Mouse (Mus musculus): ENCODE measurements around the gene Acvr2b. TPM values are rescaled to one million over a fixed set of nuclear protein-coding genes. Genes with fewer than 3 reads are reported as not detected.
"Not testable (repeated sequence)": the region's sequence is repeated elsewhere in the genome, so short reads cannot be mapped to it uniquely, and the experiment has no call there.

The Acvr2b gene
- polyA plus RNA-seq, 1 experiment from 2014 or later: 18.1 TPM

GRCm38 (mm10) chr9:119370770-119371169 lies 31.1 kb upstream of the Acvr2b start:
- not testable (repeated sequence) for DNase-seq (ENCODE audit: low spot score); H3K36me3 ChIP-seq (ENCODE audit: control insufficient read depth, insufficient read depth, low read length)

GRCm38 (mm10) chr9:119371251-119371650 lies 30.7 kb upstream of the Acvr2b start:
- Histone ChIP-seq H3K4me3 (ENCODE audit: low read depth, low read length) (no peak overlapping the region), H3K4me2 (ENCODE audit: low read depth, low read length) (no peak overlapping the region), H3K27ac (replicated peaks; ENCODE audit: low read depth, low read length) (no peak overlapping the region), H3K36me3 (ENCODE audit: control insufficient read depth, insufficient read depth, low read length) (no peaks in the 10 kb centered on the region), H3K4me1 (ENCODE audit: control insufficient read depth, insufficient read depth, low read length) (no peaks in the 10 kb centered on the region), H3K9me3 (ENCODE audit: control insufficient read depth, low read length) (no peaks in the 10 kb centered on the region), H3K9ac (ENCODE audit: low read depth, low read length) (no peak overlapping the region), H3K27me3 (replicated peaks; ENCODE audit: control insufficient read depth, insufficient read depth, low read length) (no peaks in the 10 kb centered on the region)
- WGBS: 45% methylated on average over 4 of the region's 4 CpGs
- DNase-seq (ENCODE audit: low spot score): no peak
- no peak for ATAC-seq (ENCODE audit: low read depth)

More at GRCm38 (mm10) chr9:119370770-119371169, 31.1 kb upstream of the Acvr2b start:
- ATAC-seq (ENCODE audit: low read depth); H3K9ac ChIP-seq (ENCODE audit: low read depth, low read length); H3K4me2 ChIP-seq (ENCODE audit: low read depth, low read length); H3K9me3 ChIP-seq (ENCODE audit: control insufficient read depth, low read length); H3K27me3 ChIP-seq (replicated peaks; ENCODE audit: control insufficient read depth, insufficient read depth, low read length); H3K4me1 ChIP-seq (ENCODE audit: control insufficient read depth, insufficient read depth, low read length); H3K27ac ChIP-seq (replicated peaks; ENCODE audit: low read depth, low read length); H3K4me3 ChIP-seq (ENCODE audit: low read depth, low read length): not testable (repeated sequence)
- 74% methylated on average over 4 of the region's 4 CpGs for WGBS

- H3K9me3 ChIP-seq (ENCODE audit: control insufficient read depth, low read length): no peaks in the 10 kb centered on the region
- H3K9ac ChIP-seq (ENCODE audit: low read depth, low read length): no peak overlapping the region
- H3K27me3 ChIP-seq (replicated peaks; ENCODE audit: control insufficient read depth, insufficient read depth, low read length): no peaks in the 10 kb centered on the region
- no peak overlapping the region for H3K27ac ChIP-seq (replicated peaks; ENCODE audit: low read depth, low read length)
- no peak overlapping the region for H3K4me2 ChIP-seq (ENCODE audit: low read depth, low read length)
- no peaks in the 10 kb centered on the region for H3K4me1 ChIP-seq (ENCODE audit: control insufficient read depth, insufficient read depth, low read length)
- 66% methylated on average over 3 of the region's 3 CpGs for WGBS
- ATAC-seq (ENCODE audit: low read depth) (no peak), DNase-seq (ENCODE audit: low spot score) (no peak)
- no peak overlapping the region for H3K4me3 ChIP-seq (ENCODE audit: low read depth, low read length)
- H3K36me3 ChIP-seq (ENCODE audit: control insufficient read depth, insufficient read depth, low read length): no peaks in the 10 kb centered on the region
Observed at GRCm38 (mm10) chr9:119375008-119375407, 26.9 kb upstream of the Acvr2b start.

GRCm38 (mm10) chr9:119375556-119375955 lies 26.4 kb upstream of the Acvr2b start:
- 34% methylated on average over 6 of the region's 6 CpGs for WGBS
- H3K4me3 ChIP-seq (ENCODE audit: low read depth, low read length): no peak overlapping the region
- no peaks in the 10 kb centered on the region for H3K4me1 ChIP-seq (ENCODE audit: control insufficient read depth, insufficient read depth, low read length)
- H3K4me2 ChIP-seq (ENCODE audit: low read depth, low read length): no peak overlapping the region
- H3K9me3 ChIP-seq (ENCODE audit: control insufficient read depth, low read length): no peaks in the 10 kb centered on the region
- H3K27ac ChIP-seq (replicated peaks; ENCODE audit: low read depth, low read length): no peak overlapping the region; the same call in 1 of the 2 replicates
- DNase-seq (ENCODE audit: low spot score) (no peak), ATAC-seq (ENCODE audit: low read depth) (no peak)
- H3K36me3 ChIP-seq (ENCODE audit: control insufficient read depth, insufficient read depth, low read length): no peaks in the 10 kb centered on the region
- no peak overlapping the region for H3K9ac ChIP-seq (ENCODE audit: low read depth, low read length)
- H3K27me3 ChIP-seq (replicated peaks; ENCODE audit: control insufficient read depth, insufficient read depth, low read length): no peaks in the 10 kb centered on the region

- no peak overlapping the region for H3K4me3 ChIP-seq (ENCODE audit: low read depth, low read length)
- H3K4me2 ChIP-seq (ENCODE audit: low read depth, low read length): no peak overlapping the region
- no peaks in the 10 kb centered on the region for H3K9me3 ChIP-seq (ENCODE audit: control insufficient read depth, low read length)
- DNase-seq (ENCODE audit: low spot score) (no peak), ATAC-seq (ENCODE audit: low read depth) (no peak)
- H3K27ac ChIP-seq (replicated peaks; ENCODE audit: low read depth, low read length): no peak overlapping the region
- no peaks in the 10 kb centered on the region for H3K4me1 ChIP-seq (ENCODE audit: control insufficient read depth, insufficient read depth, low read length)
- no peaks in the 10 kb centered on the region for H3K36me3 ChIP-seq (ENCODE audit: control insufficient read depth, insufficient read depth, low read length)
- H3K27me3 ChIP-seq (replicated peaks; ENCODE audit: control insufficient read depth, insufficient read depth, low read length): no peaks in the 10 kb centered on the region
- no peak overlapping the region for H3K9ac ChIP-seq (ENCODE audit: low read depth, low read length)
- 94% methylated on average over 4 of the region's 4 CpGs for WGBS
Observed at GRCm38 (mm10) chr9:119378231-119378630, 23.7 kb upstream of the Acvr2b start.

- no peak overlapping the region for H3K4me3 ChIP-seq (ENCODE audit: low read depth, low read length)
- H3K27ac ChIP-seq (replicated peaks; ENCODE audit: low read depth, low read length): no peak overlapping the region
- WGBS: 55% methylated on average over 6 of the region's 6 CpGs
- no peaks in the 10 kb centered on the region for H3K36me3 ChIP-seq (ENCODE audit: control insufficient read depth, insufficient read depth, low read length)
- H3K9me3 ChIP-seq (ENCODE audit: control insufficient read depth, low read length): no peaks in the 10 kb centered on the region
- no peaks in the 10 kb centered on the region for H3K27me3 ChIP-seq (replicated peaks; ENCODE audit: control insufficient read depth, insufficient read depth, low read length)
- H3K4me2 ChIP-seq (ENCODE audit: low read depth, low read length): no peak overlapping the region
- DNase-seq (ENCODE audit: low spot score) (no peak), ATAC-seq (ENCODE audit: low read depth) (no peak)
- no peaks in the 10 kb centered on the region for H3K4me1 ChIP-seq (ENCODE audit: control insufficient read depth, insufficient read depth, low read length)
- H3K9ac ChIP-seq (ENCODE audit: low read depth, low read length): no peak overlapping the region
Observed at GRCm38 (mm10) chr9:119382603-119383002, 19.3 kb upstream of the Acvr2b start.

- H3K27ac ChIP-seq (replicated peaks; ENCODE audit: low read depth, low read length): no peak overlapping the region
- no peak overlapping the region for H3K9ac ChIP-seq (ENCODE audit: low read depth, low read length)
- no peaks in the 10 kb centered on the region for H3K4me1 ChIP-seq (ENCODE audit: control insufficient read depth, insufficient read depth, low read length)
- WGBS: 47% methylated on average over 5 of the region's 5 CpGs
- no peak overlapping the region for H3K4me3 ChIP-seq (ENCODE audit: low read depth, low read length)
- H3K36me3 ChIP-seq (ENCODE audit: control insufficient read depth, insufficient read depth, low read length): no peaks in the 10 kb centered on the region; the same call in 1 of the 2 replicates
- DNase-seq (ENCODE audit: low spot score) (peak; percentile 43), ATAC-seq (ENCODE audit: low read depth) (no peak)
- H3K27me3 ChIP-seq (replicated peaks; ENCODE audit: control insufficient read depth, insufficient read depth, low read length): no peaks in the 10 kb centered on the region
- H3K9me3 ChIP-seq (ENCODE audit: control insufficient read depth, low read length): no peaks in the 10 kb centered on the region
- H3K4me2 ChIP-seq (ENCODE audit: low read depth, low read length): no peak overlapping the region
Observed at GRCm38 (mm10) chr9:119388956-119389355, 13.0 kb upstream of the Acvr2b start.

- Histone ChIP-seq H3K4me2 (ENCODE audit: low read depth, low read length) (no peak overlapping the region), H3K27ac (replicated peaks; ENCODE audit: low read depth, low read length) (no peak overlapping the region), H3K27me3 (replicated peaks; ENCODE audit: control insufficient read depth, insufficient read depth, low read length) (no peaks in the 10 kb centered on the region), H3K9ac (ENCODE audit: low read depth, low read length) (no peak overlapping the region), H3K4me3 (ENCODE audit: low read depth, low read length) (no peak overlapping the region), H3K36me3 (ENCODE audit: control insufficient read depth, insufficient read depth, low read length) (no peaks in the 10 kb centered on the region; the same call in 1 of the 2 replicates), H3K9me3 (ENCODE audit: control insufficient read depth, low read length) (no peaks in the 10 kb centered on the region), H3K4me1 (ENCODE audit: control insufficient read depth, insufficient read depth, low read length) (no peaks in the 10 kb centered on the region)
- no peak for DNase-seq (ENCODE audit: low spot score)
- 81% methylated on average over 2 of the region's 2 CpGs for WGBS
- ATAC-seq (ENCODE audit: low read depth): no peak
Observed at GRCm38 (mm10) chr9:119390214-119390613, 11.7 kb upstream of the Acvr2b start.

GRCm38 (mm10) chr9:119394808-119395207 lies 7.1 kb upstream of the Acvr2b start:
- H3K4me3 ChIP-seq (ENCODE audit: low read depth, low read length): no peak overlapping the region
- H3K4me2 ChIP-seq (ENCODE audit: low read depth, low read length): no peak overlapping the region
- H3K9ac ChIP-seq (ENCODE audit: low read depth, low read length): no peak overlapping the region
- no peaks in the 10 kb centered on the region; the same call in 1 of the 2 replicates for H3K36me3 ChIP-seq (ENCODE audit: control insufficient read depth, insufficient read depth, low read length)
- ATAC-seq (ENCODE audit: low read depth) (no peak), DNase-seq (ENCODE audit: low spot score) (no peak)
- no peaks in the 10 kb centered on the region for H3K27me3 ChIP-seq (replicated peaks; ENCODE audit: control insufficient read depth, insufficient read depth, low read length)
- no peaks in the 10 kb centered on the region for H3K4me1 ChIP-seq (ENCODE audit: control insufficient read depth, insufficient read depth, low read length)
- WGBS: 89% methylated on average over 1 of the region's 1 CpGs
- H3K27ac ChIP-seq (replicated peaks; ENCODE audit: low read depth, low read length): no peak overlapping the region
- no peaks in the 10 kb centered on the region for H3K9me3 ChIP-seq (ENCODE audit: control insufficient read depth, low read length)
